Mouse (Mus musculus) v-Abl transformed pro-B cells (cell line): ENCODE data around the gene Sh3bp5.

ENCODE experiments used
- in situ Hi-C, 2 experiments: fragments of 400-800 bp; cut with MboI; formaldehyde crosslinking; loops; one replicate each; pipeline ENCODE4 v1.15.1; 2025; ENCODE audit not compliant: unreplicated experiment in 2 of 2

Sh3bp5 gene

DNA sequence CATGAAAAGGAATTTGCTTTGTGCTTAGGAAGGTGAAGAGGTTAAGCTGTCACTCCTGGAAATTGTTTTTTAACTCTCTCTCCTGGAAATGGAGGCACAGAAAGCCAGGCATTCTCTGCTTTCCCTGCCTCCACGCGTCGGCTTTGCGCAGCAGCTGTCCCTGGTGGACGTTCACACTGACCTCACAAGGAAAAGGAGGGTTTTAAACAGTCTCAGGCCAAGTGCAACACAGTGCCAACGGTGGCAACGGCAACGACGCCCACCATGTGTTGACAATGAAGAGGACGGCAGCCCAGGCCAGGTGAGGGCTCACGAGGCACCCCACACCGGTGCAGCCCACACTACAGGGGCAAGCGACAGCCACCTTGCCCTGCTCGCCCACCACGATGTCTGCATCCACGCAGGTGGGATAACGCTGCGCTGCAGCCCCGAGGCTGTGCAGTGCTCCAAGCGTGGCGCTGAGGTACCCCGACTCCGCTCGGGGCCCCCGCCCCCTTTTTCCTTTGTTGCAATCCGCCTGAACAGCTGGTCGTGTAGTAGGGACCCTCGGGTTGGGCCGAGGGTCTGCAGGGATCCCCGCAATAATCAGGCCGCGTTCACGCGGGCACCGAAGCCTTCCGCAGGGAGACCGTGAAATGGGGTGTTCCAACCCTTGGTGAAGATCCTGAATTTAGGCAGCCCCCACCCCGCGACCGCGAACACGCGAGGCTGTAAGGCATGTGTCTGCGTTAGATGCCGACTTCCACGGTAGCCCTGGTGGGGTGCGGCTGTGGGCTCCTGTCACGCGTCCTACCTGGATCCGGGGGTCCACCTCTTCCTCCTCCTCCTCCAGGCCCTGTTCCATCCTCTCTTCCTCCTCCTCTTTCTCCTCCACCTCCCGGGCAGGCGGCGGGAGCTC, 611 bp downstream of the Sh3bp5 start:
- in situ Hi-C loops: loop anchor here (5.0 kb wide), 1 partner anchor 48 kb away; no protein-coding TSS in a partner anchor

DNA sequence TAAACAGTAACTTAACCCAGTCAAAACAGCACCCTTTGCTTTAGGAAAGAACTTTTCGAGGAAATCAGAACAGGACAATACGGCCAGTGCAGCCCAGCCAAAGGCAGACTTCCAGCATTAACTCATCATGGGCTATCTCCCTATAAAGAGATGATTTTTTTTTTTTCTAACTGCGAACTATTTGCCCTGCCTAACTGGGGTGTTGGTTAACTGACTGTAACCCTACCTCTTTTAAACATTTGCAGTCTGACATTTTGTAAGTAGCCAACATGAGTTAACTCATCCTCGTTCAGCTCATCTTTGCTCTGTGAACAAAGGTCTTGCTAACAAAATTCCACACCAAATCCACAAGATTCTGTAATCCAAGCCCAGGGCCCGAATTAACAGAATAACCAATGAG, 1.5 kb downstream of the Sh3bp5 start:
- in situ Hi-C loops: no loop called here

GRCm38 (mm10) chr14:31433851-31434360, 2.0 kb downstream of the Sh3bp5 start:
- in situ Hi-C loops: no loop called here

GRCm38 (mm10) chr14:31433126-31433525, 2.8 kb downstream of the Sh3bp5 start:
- in situ Hi-C loops: no loop called here

DNA sequence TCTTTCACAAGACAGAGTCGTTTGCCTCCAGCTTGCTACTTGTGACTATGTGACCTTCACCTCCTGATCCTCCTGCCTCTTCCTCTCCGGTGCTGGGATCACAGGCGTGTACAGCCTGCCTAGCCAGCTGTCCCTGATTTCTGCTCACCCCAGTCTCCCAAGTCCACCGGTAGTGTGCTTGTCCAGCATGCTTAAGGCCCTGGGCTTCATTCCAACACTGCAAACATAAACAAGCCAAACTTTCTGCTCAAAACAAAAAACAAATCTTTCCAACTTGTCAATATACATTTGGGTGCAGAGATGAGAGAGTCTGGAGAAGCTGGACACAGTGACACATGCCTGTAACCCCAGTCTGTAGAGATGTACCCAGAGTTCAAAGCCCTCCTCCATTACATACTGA, 3.5 kb downstream of the Sh3bp5 start:
- in situ Hi-C loops: no loop called here

GRCm38 (mm10) chr14:31431789-31432330, 4.0 kb downstream of the Sh3bp5 start:
- in situ Hi-C loops: no loop called here

DNA sequence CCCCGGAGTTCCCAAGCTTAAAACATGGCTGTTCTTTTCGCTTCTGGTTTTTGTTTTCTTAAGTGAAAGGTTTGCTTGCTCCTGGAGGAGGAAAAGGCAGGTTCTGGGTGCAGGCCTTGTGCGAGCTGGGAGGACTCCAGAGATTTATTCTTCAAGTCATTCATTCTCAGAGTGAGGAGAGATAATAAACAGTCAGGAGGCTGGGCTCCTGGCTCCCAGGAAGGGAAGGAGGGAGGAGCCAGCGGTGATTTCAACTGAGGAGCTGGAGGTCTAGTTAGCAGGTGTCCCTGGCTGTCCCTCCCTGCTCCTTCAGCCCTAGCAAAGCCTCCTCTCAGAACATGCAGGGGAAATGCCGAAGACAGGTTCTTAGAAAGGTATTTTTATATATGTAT, 6.9 kb downstream of the Sh3bp5 start:
- in situ Hi-C loops: no loop called here

DNA sequence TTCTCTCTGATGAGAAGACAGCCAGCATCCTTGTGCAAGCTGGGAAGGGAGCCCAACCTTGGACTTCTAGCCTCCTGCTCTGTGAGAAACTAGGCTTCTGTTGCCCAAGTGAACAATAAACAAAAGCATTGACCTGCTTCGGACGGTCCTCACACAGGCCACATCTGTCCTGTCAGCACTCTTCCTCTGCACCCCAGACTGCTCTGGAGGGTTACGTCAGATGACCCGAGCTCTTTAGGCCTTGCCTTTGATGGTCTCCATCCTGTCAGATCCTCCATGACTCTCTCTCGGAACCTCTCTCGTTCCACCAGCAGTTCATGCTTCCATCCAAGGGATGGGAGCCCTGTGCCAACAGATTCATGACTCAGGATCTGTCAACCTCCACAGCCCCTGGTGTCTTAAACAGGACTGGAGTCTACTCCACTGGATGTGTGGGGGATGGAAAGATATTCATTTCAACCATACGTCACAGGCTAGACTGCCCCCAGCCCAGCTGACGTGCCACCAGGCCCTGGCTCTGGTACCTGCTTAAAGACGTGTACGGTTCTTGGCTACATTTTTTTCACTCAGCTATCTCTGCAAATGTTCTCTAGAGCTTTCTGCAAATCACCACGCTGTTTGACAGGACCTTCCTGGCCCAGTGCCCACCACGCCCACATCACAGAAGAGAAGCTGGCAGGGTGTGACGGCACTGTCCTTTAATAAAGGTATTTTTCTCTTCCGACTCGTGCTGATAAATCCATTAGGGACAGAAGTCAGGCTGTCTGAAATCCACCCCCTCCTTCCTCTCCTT, 7.5 kb downstream of the Sh3bp5 start:
- in situ Hi-C loops: no loop called here

- in situ Hi-C loops: no loop called here
Measured at GRCm38 (mm10) chr14:31422961-31423791, 12.7 kb downstream of the Sh3bp5 start.

DNA sequence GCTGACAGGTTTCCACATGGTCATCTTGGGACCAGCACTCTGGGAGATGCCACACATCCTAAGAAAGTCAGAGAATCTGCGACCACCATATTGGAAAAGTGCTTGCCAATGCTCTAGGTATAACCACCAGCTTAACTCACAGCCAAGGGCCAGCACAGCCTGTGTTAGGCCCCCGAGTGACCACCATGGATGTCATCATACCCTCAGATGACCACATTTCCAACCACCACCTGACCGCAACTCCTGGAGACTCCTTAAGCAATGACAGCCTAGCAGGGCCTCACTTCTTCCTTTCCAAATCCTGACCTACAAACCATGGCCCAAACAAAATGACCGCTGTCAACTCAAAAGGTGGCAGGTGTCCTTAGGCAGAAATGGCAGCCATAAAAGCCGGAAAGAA, 13.5 kb downstream of the Sh3bp5 start:
- in situ Hi-C loops: no loop called here

DNA sequence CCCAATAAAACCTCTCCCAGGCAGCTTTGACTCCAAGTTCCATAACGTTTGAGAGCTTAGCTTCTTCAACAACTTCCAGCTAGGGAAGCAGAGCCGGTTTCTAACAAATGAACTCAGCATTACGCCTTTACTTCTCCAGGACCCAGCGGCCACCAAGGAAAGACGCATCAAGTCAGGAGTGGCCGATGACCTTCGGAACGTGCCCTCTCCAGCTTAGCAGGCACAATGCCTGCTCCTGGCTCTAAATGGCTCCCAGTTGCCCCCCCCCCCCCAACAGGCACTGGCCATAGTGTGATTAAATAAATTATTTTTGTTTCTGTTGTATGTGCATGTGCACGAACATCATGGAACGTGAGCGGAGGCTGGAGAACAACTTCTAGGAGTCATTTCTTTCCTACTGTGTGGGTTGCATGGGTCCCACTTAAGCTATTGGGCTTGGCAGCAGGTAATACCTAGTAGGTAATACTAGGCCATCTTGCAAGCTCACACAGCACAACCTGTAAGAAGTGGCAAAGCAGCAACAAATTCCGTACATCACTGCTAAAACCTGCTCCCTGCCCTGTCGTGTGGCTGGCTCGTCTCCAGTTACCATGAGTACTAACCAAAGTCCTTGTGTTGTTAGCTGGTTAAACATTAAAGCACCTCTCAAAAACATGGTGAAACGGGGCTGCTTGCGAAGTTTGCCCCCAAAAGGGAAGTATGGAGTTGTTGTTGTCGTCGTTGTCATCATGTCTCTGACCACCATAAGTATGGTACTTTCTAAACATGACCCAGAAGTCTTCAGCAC, 14.2 kb downstream of the Sh3bp5 start:
- in situ Hi-C loops: no loop called here

- in situ Hi-C loops: no loop called here
Measured at GRCm38 (mm10) chr14:31420985-31421384, 14.9 kb downstream of the Sh3bp5 start.

DNA sequence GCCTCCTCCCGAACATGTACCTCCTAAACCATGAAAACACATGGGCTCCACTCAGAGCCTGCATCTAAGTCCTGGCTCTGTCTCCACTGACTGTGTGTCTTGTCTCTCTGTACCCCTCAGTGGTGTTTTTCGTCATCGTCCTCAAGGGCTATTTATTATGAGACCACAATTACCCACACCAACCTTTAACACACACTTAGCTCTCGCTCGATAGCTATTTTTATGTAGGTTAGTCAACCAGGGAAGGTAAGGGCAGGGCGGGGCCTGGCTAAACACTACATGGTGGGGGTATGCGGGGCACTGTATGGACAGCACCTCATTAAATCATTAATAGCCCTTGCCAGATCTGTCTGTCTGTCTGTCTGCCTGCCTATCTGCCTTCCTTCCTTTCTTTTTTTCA, 15.3 kb downstream of the Sh3bp5 start:
- in situ Hi-C loops: no loop called here

DNA sequence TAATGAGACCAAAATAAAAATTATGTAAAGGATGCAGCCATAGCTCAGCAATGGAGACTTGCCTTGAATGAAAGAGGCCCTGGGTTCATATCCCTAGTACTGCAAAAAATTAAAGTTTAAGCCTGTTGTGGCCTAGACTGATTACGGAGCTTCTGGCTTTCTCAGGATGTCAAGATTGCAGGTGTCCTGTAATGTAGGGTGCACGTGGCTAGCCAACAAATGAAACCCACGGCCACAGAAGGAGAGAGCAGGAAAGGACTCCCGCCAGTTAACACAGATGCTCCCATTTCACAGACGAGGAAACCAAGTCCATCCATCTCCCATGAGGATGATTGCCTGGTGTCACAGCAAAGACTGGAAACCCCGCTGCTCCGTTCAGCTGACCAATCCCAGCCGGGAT, 15.7 kb downstream of the Sh3bp5 start:
- in situ Hi-C loops: no loop called here

DNA sequence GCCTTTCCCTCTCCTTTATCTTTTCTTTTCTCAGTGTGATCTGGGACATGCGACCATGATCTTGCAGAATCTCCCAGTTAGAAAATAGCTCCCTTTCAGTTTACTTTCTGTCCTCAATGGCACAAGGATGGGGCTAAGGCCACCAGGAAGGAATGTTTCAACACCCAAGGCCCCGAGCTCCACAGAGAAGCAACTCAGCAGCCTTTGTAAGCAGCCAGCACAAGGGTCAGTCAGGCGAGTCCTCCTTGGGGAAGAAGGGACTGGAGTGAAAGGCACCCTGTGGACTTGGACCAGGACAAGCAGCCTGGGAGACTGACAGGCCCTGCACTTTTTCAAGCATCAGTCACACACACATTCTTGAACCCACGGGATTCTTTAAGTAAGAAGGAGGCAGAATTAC, 16.6 kb downstream of the Sh3bp5 start:
- in situ Hi-C loops: loop anchor here in 1 of 2 experiments (10.0 kb wide), 2 partner anchors 366 to 1746 kb away; no protein-coding TSS in a partner anchor

GRCm38 (mm10) chr14:31416835-31417549, 18.9 kb downstream of the Sh3bp5 start:
- in situ Hi-C loops: loop anchor here in 1 of 2 experiments (10.0 kb wide), 2 partner anchors 368 to 1748 kb away; no protein-coding TSS in a partner anchor

- in situ Hi-C loops: loop anchor here in 1 of 2 experiments (10.0 kb wide), 2 partner anchors 368 to 1748 kb away; no protein-coding TSS in a partner anchor
Measured at GRCm38 (mm10) chr14:31416411-31416810, 19.5 kb downstream of the Sh3bp5 start.

DNA sequence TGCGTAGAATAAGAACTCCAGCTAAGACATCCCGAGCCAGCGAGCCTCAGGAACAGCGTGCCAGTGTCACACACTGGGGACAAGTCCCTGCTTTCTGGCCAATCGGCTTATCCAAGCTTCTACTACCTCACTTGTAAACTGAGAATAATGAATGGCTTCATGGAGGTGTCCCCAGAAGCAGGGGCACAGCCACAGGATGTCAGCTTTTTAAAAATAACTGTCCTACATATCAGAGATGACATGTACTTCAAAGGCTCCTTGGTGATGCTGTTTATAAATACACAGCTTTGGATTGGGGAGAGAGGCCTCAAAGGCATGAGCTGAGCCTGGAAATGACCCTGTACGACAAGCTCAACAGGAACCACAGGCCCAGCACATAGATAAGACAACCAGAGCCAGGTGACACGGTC, 20.9 kb downstream of the Sh3bp5 start:
- in situ Hi-C loops: loop anchor here in 1 of 2 experiments (10.0 kb wide), 2 partner anchors 370 to 1750 kb away; no protein-coding TSS in a partner anchor
